Mouse (Mus musculus): ENCODE results near the gene Vmn1r69.

Gene Vmn1r69

DNA sequence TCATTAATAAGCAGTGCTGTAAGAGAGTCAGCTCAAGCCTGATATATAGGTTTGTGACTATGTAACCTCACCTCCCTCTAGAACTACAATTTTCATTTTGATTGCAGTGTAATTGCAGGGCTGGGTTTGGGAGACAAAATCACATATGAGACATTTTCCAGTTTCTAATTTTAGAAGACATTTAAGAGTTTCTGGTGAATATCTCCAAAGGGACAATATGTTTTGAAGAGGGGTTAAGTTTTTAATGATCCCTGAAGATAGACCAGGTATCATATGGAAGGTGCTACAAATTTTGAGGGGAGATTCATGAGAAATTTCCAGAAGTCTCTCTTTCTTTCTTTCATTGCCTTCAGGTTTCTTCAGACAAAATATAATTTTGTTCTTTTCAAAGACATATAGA, at the start of gene Vmn1r69:
TSS of gene Vmn1r69 (minus strand) at position 101 of the 400 bp plus-strand sequence.
- no peak for DNase-seq (ENCODE audit: low read depth)

- no peak for DNase-seq (ENCODE audit: low read depth)
Observed at GRCm38 (mm10) chr7:10631232-10631631, 17.8 kb upstream of the Vmn1r69 start, which contains the start of gene Vmn1r70. Gene Vmn1r70, plus strand, starts transcription at chr7:10631532.

DNA sequence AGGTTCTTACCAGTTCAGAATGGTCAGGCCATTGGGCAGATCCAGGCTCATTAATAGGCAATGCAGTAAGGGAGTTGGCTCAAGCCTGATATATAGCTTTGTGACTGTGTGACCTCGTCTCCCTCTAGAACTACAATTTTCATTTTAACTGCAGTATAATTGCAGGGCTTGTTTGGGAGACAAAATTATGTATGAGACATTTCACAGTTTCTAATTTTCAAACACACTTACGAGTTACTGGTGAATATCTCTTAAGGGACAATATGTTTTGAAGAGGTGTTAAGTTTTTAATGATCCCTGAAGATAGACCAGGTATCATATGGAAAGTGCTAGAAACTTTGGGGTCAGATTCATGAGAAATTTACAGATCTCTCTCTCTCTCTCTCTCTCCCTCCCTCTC, 55.1 kb downstream of the Vmn1r69 start, which contains the start of gene Vmn1r68:
TSS of gene Vmn1r68 (minus strand) at position 101 of the 400 bp plus-strand sequence.
- no peak for DNase-seq (ENCODE audit: low read depth)
